Mouse (Mus musculus): Measurements from ENCODE around the gene Med28. TPM values are rescaled to one million over a fixed set of nuclear protein-coding genes. Genes with fewer than 3 reads are reported as not detected.

The Med28 gene
- polyA plus RNA-seq, 1 experiment = 4.4 TPM

GRCm38 (mm10) chr5:45572816-45573215 is 52.8 kb downstream of the Med28 start:
- no peak for TF ChIP-seq TAL1 (IDR thresholded peaks at IDR 0.05; ENCODE audit: low read length)
- no peak for TF ChIP-seq GATA1 (IDR thresholded peaks at IDR 0.05; ENCODE audit: low read length)
- no peaks in the 10 kb centered on the region for H3K27me3 ChIP-seq (ENCODE audit: control insufficient read depth)
- H3K4me1 ChIP-seq (ENCODE audit: control insufficient read depth) = no peaks in the 10 kb centered on the region
- H3K9me3 ChIP-seq (ENCODE audit: control insufficient read depth, low read length) = no peaks in the 10 kb centered on the region
- H3K4me3 ChIP-seq (replicated peaks) = no peak overlapping the region
- H3K36me3 ChIP-seq (ENCODE audit: control insufficient read depth) = no peaks in the 10 kb centered on the region

DNA sequence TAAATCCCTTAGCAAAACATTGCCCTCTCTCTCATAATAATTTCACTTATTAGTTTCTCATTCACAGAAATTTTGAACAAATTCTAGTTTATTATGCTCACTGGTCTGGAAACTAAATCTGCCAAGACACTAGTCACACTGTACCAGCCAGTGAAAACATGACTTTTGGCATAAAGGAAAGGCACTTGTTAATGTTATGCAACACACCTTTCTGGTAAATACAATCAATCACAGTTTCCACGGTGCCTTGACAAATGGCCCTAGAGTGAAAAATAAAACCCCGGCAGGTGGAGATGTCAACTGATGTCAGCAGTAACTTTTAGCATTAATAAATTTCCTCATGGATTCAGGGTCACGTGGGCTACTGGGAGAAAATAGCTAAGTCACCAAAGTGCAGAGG is 56.7 kb downstream of the Med28 start:
- no peak for TF ChIP-seq GATA1 (IDR thresholded peaks at IDR 0.05; ENCODE audit: low read length)
- TF ChIP-seq TAL1 (IDR thresholded peaks at IDR 0.05; ENCODE audit: low read length) = no peak
- no peaks in the 10 kb centered on the region for H3K9me3 ChIP-seq (ENCODE audit: control insufficient read depth, low read length)
- H3K27me3 ChIP-seq (ENCODE audit: control insufficient read depth) = 0 out of 2 replicates have a peak, but pooled peaks cover 3% of the 10 kb centered on the region
- H3K4me3 ChIP-seq (replicated peaks) = no peak overlapping the region
- H3K4me1 ChIP-seq (ENCODE audit: control insufficient read depth) = no peaks in the 10 kb centered on the region
- no peaks in the 10 kb centered on the region for H3K36me3 ChIP-seq (ENCODE audit: control insufficient read depth)

GRCm38 (mm10) chr5:45577376-45577775 is 57.3 kb downstream of the Med28 start:
- Histone ChIP-seq H3K4me1 (ENCODE audit: control insufficient read depth) (no peaks in the 10 kb centered on the region), H3K36me3 (ENCODE audit: control insufficient read depth) (no peaks in the 10 kb centered on the region), H3K27me3 (ENCODE audit: control insufficient read depth) (0 out of 2 replicates have a peak, but pooled peaks cover 3% of the 10 kb centered on the region), H3K9me3 (ENCODE audit: control insufficient read depth, low read length) (no peaks in the 10 kb centered on the region), H3K4me3 (replicated peaks) (no peak overlapping the region)
- TF ChIP-seq TAL1 (IDR thresholded peaks at IDR 0.05; ENCODE audit: low read length) (no peak), GATA1 (IDR thresholded peaks at IDR 0.05; ENCODE audit: low read length) (no peak)

Other genes with a start within 250 kb of the Med28 start
- gene Qdpr, start 70.0 kb upstream of the Med28 start, polyA plus RNA-seq (2012) = 0.74 and 0.84 TPM in 2 replicates
- not detected in 2 replicates for gene Clrn2, start 66.5 kb upstream of the Med28 start, polyA plus RNA-seq (2012)
- gene Lap3, start 26.9 kb upstream of the Med28 start, polyA plus RNA-seq (2012) = 0.49 and 0.70 TPM in 2 replicates
- gene Fam184b, start 119.4 kb downstream of the Med28 start, polyA plus RNA-seq (2012) = not detected in 2 replicates
- 0.84 and 1.3 TPM in 2 replicates for gene Ncapg, start 149.7 kb downstream of the Med28 start, polyA plus RNA-seq (2012)

Data from erythroblast, embryonic 14.5 days (primary cell).